Mouse (Mus musculus) megakaryocyte, embryonic 14.5 days (primary cell): ENCODE measurements at regions not wholly inside any gene's neighbourhood (a gene's known extent, or its start where the extent isn't known, plus 50 kb on each side); places are given as distances from the start of the nearest gene placed in this dataset.

Source experiments
- FLI1 ChIP-seq: IDR thresholded peaks from 2 replicates; pipeline ENCODE4 v1.6.1; 2012; ENCODE audit warnings: low read length, inconsistent platforms, mixed read lengths
- GATA1 ChIP-seq: IDR thresholded peaks from 3 replicates; pipeline ENCODE4 v1.6.1; 2012; ENCODE audit warnings: mixed read lengths, low read length, inconsistent platforms, borderline replicate concordance

- TF ChIP-seq GATA1 = no peak
- no peak for TF ChIP-seq FLI1
Observed at GRCm38 (mm10) chr13:70149041-70149898, 347.1 kb downstream of the Med10 start.
